Mouse (Mus musculus): ENCODE measurements at regions not wholly inside any gene's neighbourhood (a gene's known extent, or its start where the extent isn't known, plus 50 kb on each side); places are given as distances from the start of the nearest gene placed in this dataset.

- no peak overlapping the region for H3K9ac ChIP-seq (ENCODE audit: low read depth, low read length)
- H3K4me3 ChIP-seq (ENCODE audit: insufficient read depth, low read depth, low read length): no peak overlapping the region
- WGBS: 19% methylated on average over 1 of the region's 1 CpGs
- peak overlapping the region; percentile 47; the same call in 1 of the 2 replicates for H3K27ac ChIP-seq (replicated peaks; ENCODE audit: insufficient read depth, low read depth, low read length)
- TF ChIP-seq POLR2A (IDR thresholded peaks at IDR 0.05; ENCODE audit: extremely low read depth, insufficient read depth, low read length) (no peak), CTCF (IDR thresholded peaks at IDR 0.05; ENCODE audit: low read depth, low read length) (no peak)
- no peaks in the 10 kb centered on the region for H3K27me3 ChIP-seq (ENCODE audit: control insufficient read depth, insufficient read depth, low read length)
- peak; percentile 88 for DNase-seq (ENCODE audit: extremely low read depth, low read depth, low spot score)
- no peaks in the 10 kb centered on the region for H3K79me2 ChIP-seq (ENCODE audit: control insufficient read depth, insufficient read depth, low read length)
- peaks cover 4% of the 10 kb centered on the region for H3K4me1 ChIP-seq (ENCODE audit: control insufficient read depth, insufficient read depth, low read length)
- no peaks in the 10 kb centered on the region for H3K36me3 ChIP-seq (ENCODE audit: control insufficient read depth, insufficient read depth, low read length)
Observed at GRCm38 (mm10) chr1:35764068-35764467, 304.1 kb upstream of the Hs6st1 start.

- Histone ChIP-seq H3K79me2 (ENCODE audit: control insufficient read depth, insufficient read depth, low read length) (no peaks in the 10 kb centered on the region), H3K4me3 (ENCODE audit: insufficient read depth, low read depth, low read length) (no peak overlapping the region), H3K4me1 (ENCODE audit: control insufficient read depth, insufficient read depth, low read length) (peaks cover 4% of the 10 kb centered on the region), H3K36me3 (ENCODE audit: control insufficient read depth, insufficient read depth, low read length) (no peaks in the 10 kb centered on the region), H3K9ac (ENCODE audit: low read depth, low read length) (no peak overlapping the region), H3K27me3 (ENCODE audit: control insufficient read depth, insufficient read depth, low read length) (no peaks in the 10 kb centered on the region), H3K27ac (replicated peaks; ENCODE audit: insufficient read depth, low read depth, low read length) (no peak overlapping the region)
- TF ChIP-seq POLR2A (IDR thresholded peaks at IDR 0.05; ENCODE audit: extremely low read depth, insufficient read depth, low read length): no peak
- TF ChIP-seq CTCF (IDR thresholded peaks at IDR 0.05; ENCODE audit: low read depth, low read length): no peak
- no peak for DNase-seq (ENCODE audit: extremely low read depth, low read depth, low spot score)
- WGBS: 91% methylated on average over 4 of the region's 4 CpGs
Observed at GRCm38 (mm10) chr1:35765692-35766091, 302.5 kb upstream of the Hs6st1 start.

- H3K36me3 ChIP-seq (ENCODE audit: control insufficient read depth, insufficient read depth, low read length): no peaks in the 10 kb centered on the region
- peaks cover 4% of the 10 kb centered on the region for H3K4me1 ChIP-seq (ENCODE audit: control insufficient read depth, insufficient read depth, low read length)
- no peak for TF ChIP-seq POLR2A (IDR thresholded peaks at IDR 0.05; ENCODE audit: extremely low read depth, insufficient read depth, low read length)
- TF ChIP-seq CTCF (IDR thresholded peaks at IDR 0.05; ENCODE audit: low read depth, low read length): no peak
- H3K9ac ChIP-seq (ENCODE audit: low read depth, low read length): no peak overlapping the region
- H3K79me2 ChIP-seq (ENCODE audit: control insufficient read depth, insufficient read depth, low read length): no peaks in the 10 kb centered on the region
- no peak overlapping the region for H3K4me3 ChIP-seq (ENCODE audit: insufficient read depth, low read depth, low read length)
- no peak overlapping the region for H3K27ac ChIP-seq (replicated peaks; ENCODE audit: insufficient read depth, low read depth, low read length)
- no peaks in the 10 kb centered on the region for H3K27me3 ChIP-seq (ENCODE audit: control insufficient read depth, insufficient read depth, low read length)
- WGBS: 72% methylated on average over 5 of the region's 5 CpGs
- peak; percentile 83 for DNase-seq (ENCODE audit: extremely low read depth, low read depth, low spot score)
Observed at GRCm38 (mm10) chr1:35766271-35766670, 301.9 kb upstream of the Hs6st1 start.

GRCm38 (mm10) chr1:35772567-35772966 lies 295.6 kb upstream of the Hs6st1 start:
- DNase-seq (ENCODE audit: extremely low read depth, low read depth, low spot score): no peak
- H3K9ac ChIP-seq (ENCODE audit: low read depth, low read length): no peak overlapping the region
- no peak overlapping the region for H3K4me3 ChIP-seq (ENCODE audit: insufficient read depth, low read depth, low read length)
- no peak overlapping the region for H3K27ac ChIP-seq (replicated peaks; ENCODE audit: insufficient read depth, low read depth, low read length)
- no peaks in the 10 kb centered on the region for H3K27me3 ChIP-seq (ENCODE audit: control insufficient read depth, insufficient read depth, low read length)
- no peak for TF ChIP-seq POLR2A (IDR thresholded peaks at IDR 0.05; ENCODE audit: extremely low read depth, insufficient read depth, low read length)
- no peak for TF ChIP-seq CTCF (IDR thresholded peaks at IDR 0.05; ENCODE audit: low read depth, low read length)
- WGBS: 81% methylated on average over 6 of the region's 6 CpGs
- no peaks in the 10 kb centered on the region for H3K36me3 ChIP-seq (ENCODE audit: control insufficient read depth, insufficient read depth, low read length)
- no peaks in the 10 kb centered on the region for H3K79me2 ChIP-seq (ENCODE audit: control insufficient read depth, insufficient read depth, low read length)
- H3K4me1 ChIP-seq (ENCODE audit: control insufficient read depth, insufficient read depth, low read length): no peaks in the 10 kb centered on the region

DNA sequence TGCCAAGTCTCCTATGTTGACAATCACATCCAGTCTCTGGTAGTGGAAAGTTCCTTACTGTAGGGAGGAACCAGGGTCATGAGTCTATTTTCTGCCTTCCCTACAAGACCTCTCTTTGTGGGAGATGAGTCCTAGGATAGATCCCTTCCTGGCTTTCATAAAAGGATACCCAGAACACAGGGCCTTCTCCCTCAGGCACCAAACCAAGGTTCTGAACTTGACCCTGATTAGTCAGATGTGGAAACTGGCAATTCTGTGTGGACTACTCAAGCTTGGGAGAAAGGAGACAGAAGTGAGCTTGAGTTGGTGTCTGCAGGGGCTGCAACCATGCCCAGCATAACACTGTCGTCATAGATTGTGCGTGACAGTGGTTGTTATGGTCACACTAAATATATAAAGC lies 293.6 kb upstream of the Hs6st1 start:
- Histone ChIP-seq H3K27ac (replicated peaks; ENCODE audit: insufficient read depth, low read depth, low read length) (no peak overlapping the region), H3K4me3 (ENCODE audit: insufficient read depth, low read depth, low read length) (no peak overlapping the region), H3K9ac (ENCODE audit: low read depth, low read length) (no peak overlapping the region), H3K4me1 (ENCODE audit: control insufficient read depth, insufficient read depth, low read length) (no peaks in the 10 kb centered on the region), H3K27me3 (ENCODE audit: control insufficient read depth, insufficient read depth, low read length) (no peaks in the 10 kb centered on the region), H3K36me3 (ENCODE audit: control insufficient read depth, insufficient read depth, low read length) (no peaks in the 10 kb centered on the region), H3K79me2 (ENCODE audit: control insufficient read depth, insufficient read depth, low read length) (no peaks in the 10 kb centered on the region)
- no peak for DNase-seq (ENCODE audit: extremely low read depth, low read depth, low spot score)
- TF ChIP-seq POLR2A (IDR thresholded peaks at IDR 0.05; ENCODE audit: extremely low read depth, insufficient read depth, low read length) (no peak), CTCF (IDR thresholded peaks at IDR 0.05; ENCODE audit: low read depth, low read length) (no peak)
- WGBS: 98% methylated on average over 2 of the region's 2 CpGs

- Histone ChIP-seq H3K27me3 (ENCODE audit: control insufficient read depth, insufficient read depth, low read length) (no peaks in the 10 kb centered on the region), H3K4me1 (ENCODE audit: control insufficient read depth, insufficient read depth, low read length) (no peaks in the 10 kb centered on the region), H3K79me2 (ENCODE audit: control insufficient read depth, insufficient read depth, low read length) (no peaks in the 10 kb centered on the region), H3K27ac (replicated peaks; ENCODE audit: insufficient read depth, low read depth, low read length) (no peak overlapping the region), H3K36me3 (ENCODE audit: control insufficient read depth, insufficient read depth, low read length) (no peaks in the 10 kb centered on the region), H3K4me3 (ENCODE audit: insufficient read depth, low read depth, low read length) (no peak overlapping the region), H3K9ac (ENCODE audit: low read depth, low read length) (no peak overlapping the region)
- peak; percentile 34 for DNase-seq (ENCODE audit: extremely low read depth, low read depth, low spot score)
- no peak for TF ChIP-seq POLR2A (IDR thresholded peaks at IDR 0.05; ENCODE audit: extremely low read depth, insufficient read depth, low read length)
- no peak for TF ChIP-seq CTCF (IDR thresholded peaks at IDR 0.05; ENCODE audit: low read depth, low read length)
- WGBS: 55% methylated on average over 2 of the region's 2 CpGs
Observed at GRCm38 (mm10) chr1:35782668-35783067, 285.5 kb upstream of the Hs6st1 start.
